Mouse (Mus musculus) myocyte (in vitro differentiated cells): ENCODE measurements around the gene Ly6g6f. TPM values are rescaled to one million over a fixed set of nuclear protein-coding genes. Genes with fewer than 3 reads are reported as not detected.

Experiments
- H3K27me3 ChIP-seq: one replicate; pipeline ENCODE4 v1.6.1; 2011; ENCODE audit not compliant: control insufficient read depth, insufficient read depth, insufficient read length
- H3K36me3 ChIP-seq: one replicate; pipeline ENCODE4 v1.6.1; 2011; ENCODE audit not compliant: control insufficient read depth, insufficient read depth
- H3K4me2 ChIP-seq: one replicate; pipeline ENCODE4 v1.6.1; 2011; ENCODE audit warnings: low read depth, control low read depth
- H3K4me3 ChIP-seq: one replicate; pipeline ENCODE4 v1.5.1; 2011; ENCODE audit warnings: mild to moderate bottlenecking, control low read depth, moderate library complexity
- H3K79me2 ChIP-seq: one replicate; pipeline ENCODE4 v1.6.1; 2011; ENCODE audit not compliant: control insufficient read depth, insufficient read depth
- H3ac ChIP-seq: one replicate; pipeline ENCODE4 v1.6.1; 2011; ENCODE audit not compliant: control insufficient read depth, insufficient read length
- CEBPB ChIP-seq: IDR thresholded peaks from 2 replicates; pipeline ENCODE4 v1.6.1; 2011; ENCODE audit warnings: mild to moderate bottlenecking, moderate library complexity; ENCODE audit not compliant: poor library complexity, insufficient read depth, severe bottlenecking
- E2F4 ChIP-seq: IDR thresholded peaks from one replicate; pipeline ENCODE4 v1.6.1; 2011; ENCODE audit warnings: mild to moderate bottlenecking, control low read depth, moderate library complexity; ENCODE audit not compliant: insufficient read depth
- MAX ChIP-seq: IDR thresholded peaks from one replicate; pipeline ENCODE4 v1.6.1; 2011; ENCODE audit warnings: low read depth, mild to moderate bottlenecking, control low read depth
- MYOD1 ChIP-seq, 3 experiments: IDR thresholded peaks; one replicate each; pipeline ENCODE4 v1.6.1; 2011; ENCODE audit warnings: control low read depth in 2 of 3, low read depth in 2 of 3, mild to moderate bottlenecking in 2 of 3, moderate library complexity in 1 of 3; ENCODE audit not compliant: insufficient read length in 2 of 3, control insufficient read depth in 1 of 3
- MYOG ChIP-seq, 3 experiments: IDR thresholded peaks; one replicate each; pipeline ENCODE4 v1.6.1; 2011; ENCODE audit warnings: control low read depth in 2 of 3, low read depth in 2 of 3, mild to moderate bottlenecking in 2 of 3; ENCODE audit not compliant: insufficient read length in 2 of 3, control insufficient read depth in 1 of 3, insufficient read depth in 1 of 3
- POLR2A ChIP-seq: IDR thresholded peaks from one replicate; pipeline ENCODE4 v1.6.1; 2011; ENCODE audit warnings: low read depth, mild to moderate bottlenecking, control low read depth, moderate library complexity; ENCODE audit not compliant: insufficient read length
- POLR2AphosphoS2 ChIP-seq: IDR thresholded peaks from one replicate; pipeline ENCODE4 v1.6.1; 2011; ENCODE audit warnings: low read depth, control low read depth; ENCODE audit not compliant: insufficient read length
- REST ChIP-seq: IDR thresholded peaks from one replicate; pipeline ENCODE4 v1.6.1; 2011; ENCODE audit warnings: mild to moderate bottlenecking, control low read depth, moderate library complexity; ENCODE audit not compliant: insufficient read depth, insufficient read length
- SRF ChIP-seq: IDR thresholded peaks from one replicate; pipeline ENCODE4 v1.6.1; 2011; ENCODE audit warnings: low read depth; ENCODE audit not compliant: control insufficient read depth, insufficient read length
- TCF12 ChIP-seq: IDR thresholded peaks from one replicate; pipeline ENCODE4 v1.6.1; 2011; ENCODE audit warnings: mild to moderate bottlenecking, control low read depth; ENCODE audit not compliant: poor library complexity, insufficient read depth, severe bottlenecking
- TCF3 ChIP-seq: IDR thresholded peaks from one replicate; pipeline ENCODE4 v1.6.1; 2011; ENCODE audit warnings: low read depth, control low read depth; ENCODE audit not compliant: insufficient read length
- USF1 ChIP-seq: IDR thresholded peaks from one replicate; pipeline ENCODE4 v1.6.1; 2011; ENCODE audit warnings: low read depth, mild to moderate bottlenecking, control low read depth, moderate library complexity
- polyA plus RNA-seq: library from polyadenylated mRNA; unstranded; fragments of >200 nt; fragmentation: generic; extraction: Trizol; gene quantifications from one replicate; pipeline ENCODE4 v1.2.1, GENCODE M21; 2012; ENCODE audit warnings: missing spikeins

Gene Ly6g6f
- polyA plus RNA-seq, 1 experiment: not detected

DNA sequence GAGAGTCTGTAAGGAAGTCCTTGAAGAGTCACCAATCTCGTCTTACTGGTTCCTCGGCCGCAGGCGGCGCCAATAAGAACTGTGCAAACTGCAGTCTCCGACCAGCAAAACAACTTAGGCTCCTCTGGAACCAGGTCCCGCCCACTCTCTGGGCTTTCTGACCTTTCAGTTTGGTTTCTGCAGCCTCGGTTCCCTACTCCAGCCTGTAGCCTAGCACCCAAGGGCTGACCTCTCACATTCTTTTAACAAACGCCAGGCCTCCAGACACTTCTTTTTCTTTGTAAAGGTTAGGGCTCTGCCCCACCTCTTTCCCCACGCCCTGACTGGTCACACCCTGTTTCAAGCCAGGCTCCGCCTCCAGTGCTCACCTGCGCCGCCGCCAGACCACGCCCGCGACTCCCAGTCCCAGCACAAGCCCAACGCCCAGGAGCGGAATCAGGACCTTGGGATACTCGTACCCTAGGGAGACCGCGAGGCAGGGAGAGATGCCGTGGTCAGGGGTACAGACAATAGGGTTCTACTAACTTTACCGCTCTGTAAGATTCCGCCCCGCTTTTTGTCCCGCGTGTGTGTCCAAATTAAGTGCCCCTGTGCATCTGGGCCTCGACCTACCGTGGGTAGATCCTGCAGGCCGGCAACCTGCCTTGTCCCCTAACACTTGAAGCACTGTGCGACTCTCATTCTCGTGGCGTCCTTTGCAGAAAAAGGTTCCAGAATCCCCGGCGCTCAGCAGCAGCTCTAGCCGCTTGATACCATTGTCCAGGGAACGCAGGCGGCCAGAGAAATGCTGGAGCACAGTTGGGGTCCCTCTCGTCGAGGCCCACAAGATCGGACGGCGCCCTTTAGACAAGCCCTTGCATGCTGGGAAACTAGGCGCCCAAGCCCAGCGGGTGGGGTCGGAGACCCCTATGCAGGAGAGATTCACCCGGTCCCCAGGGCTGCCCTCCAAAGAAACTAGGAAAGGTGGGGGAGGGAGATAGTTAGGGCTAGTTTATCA lies 20.2 kb downstream of the Ly6g6f start, which contains the start of gene Ly6g6c:
Gene Ly6g6c, plus strand, starts transcription at position 438 of the 997 bp plus-strand sequence.
- TF ChIP-seq CEBPB: no peak
- Histone ChIP-seq H3K4me3 (no peak within 1 kb of the TSS), H3K27me3 (no peaks in the 10 kb centered on the region)

DNA sequence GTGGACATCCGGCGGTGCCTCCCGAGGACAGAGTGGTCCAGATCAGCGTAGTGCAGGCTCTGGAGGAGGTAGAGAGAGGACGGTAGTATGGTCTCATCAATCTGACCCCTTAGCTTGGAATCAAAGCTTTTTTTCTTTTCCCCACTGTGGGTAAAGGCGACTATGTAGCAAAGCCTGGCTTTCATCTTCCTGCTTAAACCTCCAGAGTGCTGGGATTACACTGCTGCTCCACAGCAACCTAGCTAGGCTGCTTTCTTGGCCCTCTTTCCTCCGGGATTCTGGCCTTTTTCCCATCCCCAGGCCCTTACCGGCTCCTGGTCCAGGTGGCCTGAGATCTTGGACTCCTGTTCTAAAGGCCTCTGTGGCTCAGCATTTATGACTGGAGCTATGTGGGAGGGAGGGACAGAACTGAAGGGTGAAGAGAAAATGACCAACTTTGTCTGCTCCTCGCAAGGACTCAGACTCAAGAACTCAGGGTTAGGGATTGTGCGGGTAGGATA lies 21.0 kb downstream of the Ly6g6f start:
- H3K4me3 ChIP-seq: no peak overlapping the region
- no peaks in the 10 kb centered on the region for H3K27me3 ChIP-seq
- TF ChIP-seq E2F4 (no peak), MAX (no peak), CEBPB (no peak), MYOD1 (IDR thresholded peaks at IDR 0.05; ENCODE audit: control insufficient read depth in 1 of 3, insufficient read length in 2 of 3, low read depth in 2 of 3) (no peak), REST (no peak), TCF12 (no peak), USF1 (no peak), MYOG (IDR thresholded peaks at IDR 0.05; ENCODE audit: control insufficient read depth in 1 of 3, insufficient read depth in 1 of 3, insufficient read length in 2 of 3, low read depth in 2 of 3) (no peak), SRF (no peak), TCF3 (no peak), POLR2AphosphoS2 (no peak), POLR2A (no peak)

More for the DNA sequence above, 20.2 kb downstream of the Ly6g6f start, which contains the start of gene Ly6g6c:
- Histone ChIP-seq H3K36me3 (no peaks in the 10 kb centered on the region), H3ac (no peak within 1 kb of the TSS), H3K4me2 (no peak within 1 kb of the TSS), H3K79me2 (peaks cover 2% of the 10 kb centered on the region)

DNA sequence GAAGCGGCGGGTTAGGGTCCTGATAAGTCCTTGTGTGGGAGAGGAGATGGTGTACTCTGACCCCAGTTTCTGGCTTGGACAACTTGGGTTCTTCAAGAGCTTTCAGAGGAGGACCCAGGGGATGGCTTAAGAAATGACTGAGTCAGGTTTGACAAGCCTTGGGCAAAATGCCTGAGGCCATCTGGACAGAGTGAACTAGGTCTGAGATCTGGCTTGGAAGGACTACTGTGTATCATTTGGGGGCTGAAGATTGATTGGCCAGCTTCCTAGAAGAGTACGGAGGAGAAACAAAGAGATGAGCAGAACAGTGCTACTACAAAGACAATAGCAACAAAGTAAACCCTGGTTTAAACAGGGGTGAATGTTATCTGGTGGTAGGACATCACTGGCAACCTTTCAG lies 21.9 kb downstream of the Ly6g6f start:
- no peaks in the 10 kb centered on the region for H3K27me3 ChIP-seq
- TF ChIP-seq TCF3 (no peak), REST (no peak), SRF (no peak), MYOD1 (IDR thresholded peaks at IDR 0.05; ENCODE audit: control insufficient read depth in 1 of 3, insufficient read length in 2 of 3, low read depth in 2 of 3) (no peak), MYOG (IDR thresholded peaks at IDR 0.05; ENCODE audit: control insufficient read depth in 1 of 3, insufficient read depth in 1 of 3, insufficient read length in 2 of 3, low read depth in 2 of 3) (no peak), MAX (no peak), USF1 (no peak)

More for the DNA sequence above, 21.0 kb downstream of the Ly6g6f start:
- Histone ChIP-seq H3K36me3 (no peaks in the 10 kb centered on the region), H3K79me2 (peaks cover 6% of the 10 kb centered on the region), H3ac (no peak overlapping the region), H3K4me2 (no peak overlapping the region)

DNA sequence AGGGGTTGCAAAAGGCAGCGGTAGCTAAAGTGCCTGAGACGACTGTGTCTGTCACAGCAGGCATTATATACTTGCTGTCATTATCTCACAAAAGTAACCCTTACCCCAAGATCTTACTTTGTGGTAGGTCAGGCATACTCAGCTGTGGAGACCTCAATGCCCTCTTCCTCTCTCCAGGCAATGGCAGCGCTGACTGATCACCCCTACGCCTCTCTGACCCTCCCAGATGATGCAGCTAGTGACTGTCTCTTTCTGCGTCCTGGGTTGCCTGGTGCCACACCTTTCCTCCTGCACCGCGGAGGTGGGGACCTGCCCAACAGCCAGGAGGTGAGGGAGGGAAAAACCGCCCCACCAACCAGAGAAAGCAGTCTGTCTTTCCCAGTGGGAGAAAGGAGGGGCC lies 24.1 kb downstream of the Ly6g6f start:
- Histone ChIP-seq H3K4me2 (no peak overlapping the region), H3K36me3 (peaks cover 12% of the 10 kb centered on the region), H3K27me3 (no peaks in the 10 kb centered on the region), H3K79me2 (peaks cover 6% of the 10 kb centered on the region), H3ac (no peak overlapping the region), H3K4me3 (no peak overlapping the region)
- TF ChIP-seq TCF3 (no peak), E2F4 (no peak), MYOG (IDR thresholded peaks at IDR 0.05; ENCODE audit: control insufficient read depth in 1 of 3, insufficient read depth in 1 of 3, insufficient read length in 2 of 3, low read depth in 2 of 3) (no peak), USF1 (no peak), MAX (no peak), POLR2A (no peak), TCF12 (no peak), REST (no peak), POLR2AphosphoS2 (no peak), CEBPB (no peak), MYOD1 (IDR thresholded peaks at IDR 0.05; ENCODE audit: control insufficient read depth in 1 of 3, insufficient read length in 2 of 3, low read depth in 2 of 3) (no peak), SRF (no peak)

More for the DNA sequence above, 21.9 kb downstream of the Ly6g6f start:
- Histone ChIP-seq H3K79me2 (peaks cover 6% of the 10 kb centered on the region), H3ac (no peak overlapping the region), H3K4me2 (no peak overlapping the region), H3K36me3 (peaks cover 3% of the 10 kb centered on the region), H3K4me3 (no peak overlapping the region)
